Mouse (Mus musculus) small intestine, adult 2 months (tissue): ENCODE measurements around the gene Galnt9. TPM values are rescaled to one million over a fixed set of nuclear protein-coding genes. Genes with fewer than 3 reads are reported as not detected.

Experiments
- H3K27ac ChIP-seq: fragments of 200-500 bp; 2 replicates; pipeline ENCODE4 v1.5.1; 2012; ENCODE audit warnings: low read depth, low read length, control low read depth, inconsistent platforms; ENCODE audit not compliant: insufficient read depth
- H3K27me3 ChIP-seq: fragments of 200-500 bp; 2 replicates; pipeline ENCODE4 v1.6.1; 2012; ENCODE audit warnings: mild to moderate bottlenecking, moderate library complexity, low read length, inconsistent platforms; ENCODE audit not compliant: control insufficient read depth, insufficient read depth
- H3K36me3 ChIP-seq: fragments of 200-500 bp; 2 replicates; pipeline ENCODE4 v1.6.1; 2012; ENCODE audit warnings: mild to moderate bottlenecking, low read length, control low read depth, inconsistent platforms; ENCODE audit not compliant: control insufficient read depth, insufficient read depth
- H3K4me1 ChIP-seq: fragments of 200-500 bp; 2 replicates; pipeline ENCODE4 v1.6.1; 2012; ENCODE audit warnings: low read length, inconsistent platforms, mixed read lengths; ENCODE audit not compliant: control insufficient read depth, insufficient read depth, insufficient read length
- H3K4me3 ChIP-seq: fragments of 200-500 bp; 2 replicates; pipeline ENCODE4 v1.5.1; 2012; ENCODE audit warnings: low read depth, mild to moderate bottlenecking, control low read depth, inconsistent platforms, low read length, moderate library complexity
- CTCF ChIP-seq: fragments of 200-500 bp; IDR thresholded peaks from 2 replicates; pipeline ENCODE4 v1.5.1; 2012; ENCODE audit warnings: low read depth, mild to moderate bottlenecking, control low read depth, inconsistent platforms, low read length, moderate library complexity, mixed read lengths; ENCODE audit not compliant: insufficient replicate concordance, insufficient read length; ENCODE audit errors: extremely low read depth
- POLR2A ChIP-seq: fragments of 200-500 bp; IDR thresholded peaks from 2 replicates; pipeline ENCODE4 v1.6.1; 2012; ENCODE audit warnings: low read depth, mild to moderate bottlenecking, control low read depth, inconsistent platforms, low read length, moderate library complexity
- WGBS: fragments of 180-500 bp; shearing (Covaris S2); methylation state at CpG from one replicate; pipeline ENCODE4 v1.1.7; 2018; 5-methylcytosine and 5-hydroxymethylcytosine counted together
- polyA plus RNA-seq: library from polyadenylated mRNA; depleted of rRNA; stranded (reverse); fragments of >200 nt; gene quantifications from 2 replicates; pipeline ENCODE4 v1.2.3, GENCODE M21; 2012

The Galnt9 gene
- polyA plus RNA-seq, 1 experiment, result 0.18 TPM

DNA sequence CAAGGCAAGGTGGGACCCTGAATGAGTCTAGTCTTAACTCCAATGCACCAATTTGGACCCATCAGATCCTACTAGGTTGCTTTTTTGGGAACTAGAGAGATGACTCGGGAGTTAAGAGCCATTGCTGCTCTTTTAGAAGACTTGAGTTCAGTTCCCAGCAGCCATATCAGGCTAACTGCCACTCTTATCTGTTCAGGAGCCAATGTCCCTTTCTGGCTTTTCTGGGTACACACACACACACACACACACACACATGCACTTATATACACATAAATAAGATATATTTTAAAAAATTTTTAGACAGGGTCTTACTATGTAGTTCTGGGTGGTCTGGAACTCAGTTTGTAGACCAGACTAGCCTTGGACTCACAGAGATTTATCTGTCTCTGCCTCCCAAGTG lies 9.8 kb upstream of the Galnt9 start:
- WGBS, result 50% methylated on average over 1 of the region's 1 CpGs

DNA sequence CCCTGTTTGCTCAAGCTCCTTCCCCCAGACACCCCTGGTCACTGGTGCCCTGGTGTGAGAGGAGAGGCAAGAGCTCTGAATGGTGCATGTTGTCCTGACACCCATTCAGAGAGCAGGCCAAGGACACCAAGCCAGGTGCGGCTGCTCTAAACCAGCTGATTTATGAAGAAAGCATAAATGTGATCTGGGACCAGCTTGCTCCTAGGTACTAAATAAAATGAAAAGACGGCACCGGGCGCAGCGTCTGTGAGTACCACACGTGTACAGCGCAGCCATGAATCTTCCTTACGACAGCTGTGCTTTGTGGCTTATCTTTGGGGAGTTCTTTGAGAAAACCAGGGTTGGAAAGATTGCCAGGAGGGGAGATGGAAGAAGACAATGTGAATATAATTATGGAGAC lies 8.2 kb upstream of the Galnt9 start:
- WGBS, result 81% methylated on average over 8 of the region's 8 CpGs
- TF ChIP-seq POLR2A, result no peak
- TF ChIP-seq CTCF, result no peak
- Histone ChIP-seq H3K4me3 (no peak overlapping the region), H3K27ac (no peak overlapping the region), H3K36me3 (no peaks in the 10 kb centered on the region), H3K4me1 (no peaks in the 10 kb centered on the region), H3K27me3 (no peaks in the 10 kb centered on the region)

More for the DNA sequence above, 9.8 kb upstream of the Galnt9 start:
- H3K4me3 ChIP-seq, result no peak overlapping the region
- TF ChIP-seq CTCF (no peak), POLR2A (no peak)
- H3K4me1 ChIP-seq, result no peaks in the 10 kb centered on the region
- no peaks in the 10 kb centered on the region for H3K36me3 ChIP-seq
- H3K27me3 ChIP-seq, result no peaks in the 10 kb centered on the region
- no peak overlapping the region for H3K27ac ChIP-seq

DNA sequence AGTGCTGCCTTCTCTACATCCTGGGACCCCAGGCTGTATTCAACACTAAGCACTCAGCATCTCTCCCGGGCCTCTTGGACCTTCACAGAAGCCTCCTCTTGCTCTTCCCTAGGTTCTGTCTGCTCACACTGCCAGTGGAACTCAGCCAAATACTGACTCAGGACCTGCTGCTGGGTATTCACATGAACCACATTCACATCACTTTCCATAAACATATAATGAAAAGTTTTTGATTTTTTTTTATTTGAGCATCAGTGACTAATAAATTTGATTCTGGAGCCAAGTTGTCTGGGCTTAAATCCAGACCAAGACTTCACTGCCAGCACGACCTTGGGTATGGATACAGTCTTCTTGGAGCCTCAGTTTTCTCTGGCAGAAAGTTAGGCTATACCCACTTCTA lies 3.2 kb upstream of the Galnt9 start:
- 0 out of 2 replicates have a peak, but pooled peaks cover 7% of the 10 kb centered on the region for H3K27me3 ChIP-seq
- no peaks in the 10 kb centered on the region for H3K36me3 ChIP-seq
- H3K27ac ChIP-seq, result no peak overlapping the region
- H3K4me1 ChIP-seq, result no peaks in the 10 kb centered on the region; the same call in 1 of the 2 replicates
- 43% methylated on average over 2 of the region's 2 CpGs for WGBS
- TF ChIP-seq CTCF, result no peak
- TF ChIP-seq POLR2A, result no peak
- no peak overlapping the region for H3K4me3 ChIP-seq

DNA sequence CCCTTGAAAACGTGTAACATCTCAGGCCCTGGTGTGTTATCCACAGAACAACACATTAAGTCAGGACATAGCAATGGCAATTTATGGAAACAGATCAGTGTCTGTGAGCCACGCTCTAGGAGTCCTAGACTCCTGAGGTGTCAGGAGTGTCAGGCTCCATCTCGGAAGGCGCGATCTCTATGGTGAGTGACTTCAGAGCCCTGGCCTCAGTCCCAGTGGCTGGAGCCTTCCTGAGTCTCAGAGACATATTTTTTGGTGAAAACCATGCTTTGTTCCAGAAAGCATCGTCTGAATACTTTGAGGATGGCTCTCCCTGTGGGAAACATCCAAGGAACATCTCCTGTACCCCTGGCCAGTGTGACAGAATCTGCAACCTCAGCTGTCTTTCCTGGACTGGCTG lies 2.7 kb upstream of the Galnt9 start:
- no peak overlapping the region for H3K4me3 ChIP-seq
- H3K4me1 ChIP-seq, result no peaks in the 10 kb centered on the region; the same call in 1 of the 2 replicates
- H3K27ac ChIP-seq, result no peak overlapping the region
- H3K36me3 ChIP-seq, result no peaks in the 10 kb centered on the region
- WGBS, result 67% methylated on average over 6 of the region's 6 CpGs
- TF ChIP-seq POLR2A, result no peak
- TF ChIP-seq CTCF, result no peak
- 0 out of 2 replicates have a peak, but pooled peaks cover 7% of the 10 kb centered on the region for H3K27me3 ChIP-seq

DNA sequence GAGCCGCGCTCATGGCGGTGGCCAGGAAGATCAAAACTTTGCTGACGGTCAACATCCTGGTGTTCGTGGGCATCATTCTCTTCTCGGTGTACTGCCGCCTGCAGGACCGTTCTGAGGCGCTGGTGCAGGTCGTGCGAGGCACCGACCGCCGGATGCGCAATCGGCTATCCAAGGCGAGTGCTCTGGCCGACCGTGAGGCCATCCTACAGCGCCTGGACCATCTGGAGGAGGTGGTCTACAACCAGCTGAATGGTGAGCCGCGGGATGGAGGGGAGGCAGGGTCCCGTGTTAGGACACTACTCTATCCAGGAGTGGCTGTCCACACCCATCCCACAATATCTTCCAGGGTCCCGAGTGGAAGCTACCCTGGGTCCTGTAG lies 525 bp downstream of the Galnt9 start:
- Histone ChIP-seq H3K36me3 (no peaks in the 10 kb centered on the region), H3K27me3 (0 out of 2 replicates have a peak, but pooled peaks cover 7% of the 10 kb centered on the region), H3K4me3 (no peak overlapping the region), H3K4me1 (no peaks in the 10 kb centered on the region; the same call in 1 of the 2 replicates), H3K27ac (no peak overlapping the region)
- WGBS, result 6% methylated on average over 24 of the region's 24 CpGs
- no peak for TF ChIP-seq CTCF
- TF ChIP-seq POLR2A, result no peak

DNA sequence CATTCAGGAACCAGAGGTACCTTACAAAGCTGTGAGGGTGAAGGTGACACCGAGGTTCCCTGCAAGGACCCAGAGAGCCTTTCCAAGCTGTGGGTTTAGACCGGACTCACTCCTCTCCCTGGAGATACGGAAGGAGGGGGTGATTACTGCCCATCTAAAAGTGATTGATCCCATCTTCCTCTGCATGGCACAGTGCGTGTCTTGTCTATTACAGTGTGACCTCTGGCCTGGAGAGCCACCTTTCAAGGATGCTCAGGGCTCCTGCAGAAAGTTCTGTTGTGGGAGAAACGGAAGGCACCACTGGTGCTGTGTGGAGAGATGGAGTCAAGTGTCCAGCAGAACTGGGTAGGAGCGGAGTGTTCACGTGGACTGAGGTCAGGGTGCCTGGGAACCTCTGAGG lies 1.2 kb downstream of the Galnt9 start:
- TF ChIP-seq POLR2A, result no peak
- no peak for TF ChIP-seq CTCF
- Histone ChIP-seq H3K27me3 (0 out of 2 replicates have a peak, but pooled peaks cover 7% of the 10 kb centered on the region), H3K36me3 (no peaks in the 10 kb centered on the region), H3K4me1 (no peaks in the 10 kb centered on the region; the same call in 1 of the 2 replicates), H3K27ac (no peak overlapping the region), H3K4me3 (no peak overlapping the region)
- WGBS, result 75% methylated on average over 7 of the region's 7 CpGs

DNA sequence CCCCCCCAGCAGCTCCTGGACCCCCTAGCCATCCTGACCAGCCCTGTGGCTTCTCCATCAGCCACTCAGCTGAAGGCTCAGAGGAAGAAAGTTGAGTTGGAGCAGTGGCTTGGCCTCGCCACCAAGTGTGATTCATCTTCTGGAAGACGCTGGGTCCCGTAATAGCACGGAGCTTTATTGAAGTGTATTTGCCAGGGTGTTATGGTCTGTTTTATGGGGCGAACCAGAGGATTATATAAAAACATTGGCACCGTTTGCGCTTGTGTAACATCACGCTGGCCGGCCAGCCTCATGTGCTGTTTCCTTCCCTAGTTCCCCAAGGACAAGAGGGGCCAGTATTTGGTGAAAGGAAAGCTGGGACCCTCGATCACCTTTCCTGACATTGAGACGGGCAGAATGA lies 2.0 kb downstream of the Galnt9 start:
- H3K36me3 ChIP-seq, result no peaks in the 10 kb centered on the region
- H3K27ac ChIP-seq, result no peak overlapping the region
- WGBS, result 78% methylated on average over 11 of the region's 11 CpGs
- no peaks in the 10 kb centered on the region; the same call in 1 of the 2 replicates for H3K4me1 ChIP-seq
- H3K27me3 ChIP-seq, result 0 out of 2 replicates have a peak, but pooled peaks cover 7% of the 10 kb centered on the region
- TF ChIP-seq POLR2A (no peak), CTCF (no peak)
- H3K4me3 ChIP-seq, result no peak overlapping the region
